Mouse (Mus musculus) skeletal muscle tissue, adult 2 months (tissue): ENCODE results near the gene Tlk2.
A peak's percentile ranks its signal among the peaks of the same experiment; 100 is the strongest.

Source experiments
- DNase-seq: peaks from one replicate; pipeline ENCODE4 v3.0.0-alpha.2; 2012; ENCODE audit warnings: low read depth, low spot score

Gene Tlk2

GRCm38 (mm10) chr11:105312972-105313632 lies 134.5 kb downstream of the Tlk2 start:
- DNase-seq = peak; percentile 59

- no peak for DNase-seq
Observed at GRCm38 (mm10) chr11:105313633-105314014, 135.0 kb downstream of the Tlk2 start.

- DNase-seq = no peak
Observed at GRCm38 (mm10) chr11:105315296-105315695, 136.7 kb downstream of the Tlk2 start.

GRCm38 (mm10) chr11:105316121-105316520 lies 137.5 kb downstream of the Tlk2 start:
- DNase-seq = no peak

- no peak for DNase-seq
Observed at GRCm38 (mm10) chr11:105317769-105318168, 139.2 kb downstream of the Tlk2 start.

- DNase-seq = no peak
Observed at GRCm38 (mm10) chr11:105321090-105321489, 142.5 kb downstream of the Tlk2 start.

- no peak for DNase-seq
Observed at GRCm38 (mm10) chr11:105323530-105323929, 144.9 kb downstream of the Tlk2 start.

GRCm38 (mm10) chr11:105327101-105327500 lies 148.5 kb downstream of the Tlk2 start:
- DNase-seq = no peak

GRCm38 (mm10) chr11:105329962-105330361 lies 151.4 kb downstream of the Tlk2 start:
- DNase-seq = no peak

GRCm38 (mm10) chr11:105331129-105331528 lies 152.5 kb downstream of the Tlk2 start:
- no peak for DNase-seq

- DNase-seq = peak; percentile 64
Observed at GRCm38 (mm10) chr11:105331732-105332131, 153.1 kb downstream of the Tlk2 start.

- peak; percentile 51 for DNase-seq
Observed at GRCm38 (mm10) chr11:105332468-105332867, 153.9 kb downstream of the Tlk2 start.
